In the genomic region with DNA sequence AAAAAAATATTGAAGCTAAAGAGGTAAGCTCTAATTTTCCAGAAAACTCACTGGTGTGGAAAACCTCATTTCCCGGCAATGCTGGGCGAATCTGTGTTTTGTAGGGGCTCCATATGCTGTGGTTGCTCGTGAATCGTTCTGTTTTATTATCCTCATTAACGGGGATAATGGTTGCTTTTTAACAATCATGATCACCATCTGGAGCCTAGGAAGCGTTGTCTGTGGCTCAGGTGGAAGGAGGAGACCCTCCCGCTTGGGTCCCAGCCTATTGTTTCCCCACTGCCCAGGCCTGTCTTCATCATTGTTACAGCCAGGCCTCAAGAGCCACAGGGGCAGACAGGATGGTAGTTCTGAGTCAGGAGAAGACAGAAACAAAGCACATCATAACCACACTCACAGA, we compare ENCODE assay signal across 24 mouse cellular contexts. TPM values are rescaled to one million over a fixed set of nuclear protein-coding genes. Genes with fewer than 3 reads are reported as not detected.
DNase-seq lines count a peak whose midpoint lies in the region; ATAC-seq and TF ChIP-seq lines count a peak whose summit lies in the region.
"Had no signal": no experiment of that assay in that cellular context is flagged by ENCODE, and none has a peak within 500 bp of the region (broad histone marks: within the 10 kb centered on the region; RNA-seq: fewer than 3 reads in every experiment).

No protein-coding gene starts in this region.

- H3K9me3 ChIP-seq in forebrain, embryonic 14.5 days (replicated peaks; ENCODE audit: control insufficient read depth, low read length): no peaks in the 10 kb centered on the region
- H3K9me3 ChIP-seq in forebrain, embryonic 13.5 days (replicated peaks): no peaks in the 10 kb centered on the region
- H3K9me3 ChIP-seq in midbrain, postnatal 0 days (ENCODE audit: low read length): no peaks in the 10 kb centered on the region
- no peaks in the 10 kb centered on the region for H3K9me3 ChIP-seq in midbrain, embryonic 10.5 days (replicated peaks)
- H3K9me3 ChIP-seq in hindbrain, embryonic 16.5 days (ENCODE audit: control insufficient read depth, low read length): no peaks in the 10 kb centered on the region
- H3K9me3 ChIP-seq: embryonic facial prominence, embryonic 15.5 days; intestine, embryonic 15.5 days; limb, embryonic 12.5 days; liver, embryonic 12.5 days; stomach, embryonic 15.5 days had no signal

- TF ChIP-seq CTCF in midbrain, postnatal 0 days (IDR thresholded peaks at IDR 0.05): no peak

- H3K27ac ChIP-seq in forebrain, embryonic 14.5 days (ENCODE audit: low read depth, low read length): no peak overlapping the region; the same call in 1 of the 2 replicates
- no peak overlapping the region for H3K27ac ChIP-seq in forebrain, embryonic 13.5 days
- H3K27ac ChIP-seq in midbrain, postnatal 0 days (ENCODE audit: low read depth, low read length): no peak overlapping the region
- no peak overlapping the region for H3K27ac ChIP-seq in midbrain, embryonic 10.5 days (replicated peaks)
- peak overlapping the region; percentile 55 for H3K27ac ChIP-seq in hindbrain, embryonic 16.5 days (ENCODE audit: low read depth, low read length)
- H3K27ac ChIP-seq: embryonic facial prominence, embryonic 15.5 days; intestine, embryonic 15.5 days; limb, embryonic 12.5 days; liver, embryonic 12.5 days; stomach, embryonic 15.5 days had no signal

- H3K4me3 ChIP-seq in forebrain, embryonic 14.5 days (ENCODE audit: low read depth, low read length): no peak overlapping the region
- no peak overlapping the region for H3K4me3 ChIP-seq in forebrain, embryonic 13.5 days
- H3K4me3 ChIP-seq in midbrain, postnatal 0 days (ENCODE audit: low read depth, low read length): no peak overlapping the region
- H3K4me3 ChIP-seq in midbrain, embryonic 10.5 days: no peak overlapping the region
- H3K4me3 ChIP-seq in hindbrain, embryonic 16.5 days (ENCODE audit: low read length): no peak overlapping the region
- H3K4me3 ChIP-seq: embryonic facial prominence, embryonic 15.5 days; intestine, embryonic 15.5 days; limb, embryonic 12.5 days; liver, embryonic 12.5 days; myocyte; stomach, embryonic 15.5 days had no signal

- DNase-seq in forebrain, embryonic 14.5 days (ENCODE audit: low spot score): peak; percentile 26
- peak; percentile 32 for DNase-seq in midbrain, postnatal 0 days (ENCODE audit: low spot score)
- DNase-seq in midbrain, embryonic 10.5 days (ENCODE audit: low spot score): no peak
- peak; percentile 36 for DNase-seq in retina, postnatal 1 day
- no peak for DNase-seq in thymus, postnatal 4 days
- DNase-seq in gastrocnemius, postnatal 14 days: no peak
- DNase-seq: adrenal gland, postnatal 25 days; cerebellum, adult 11-12 months; cerebellum, postnatal 25 days; heart, postnatal 36 days; kidney, adult 9 months; kidney, postnatal 36 days; lung, adult 2 months; lung, postnatal 36 days had no signal

- H3K9ac ChIP-seq in forebrain, embryonic 14.5 days (ENCODE audit: low read length): no peak overlapping the region
- no peak overlapping the region for H3K9ac ChIP-seq in forebrain, embryonic 13.5 days
- H3K9ac ChIP-seq in midbrain, postnatal 0 days (replicated peaks; ENCODE audit: low read length, poor library complexity, severe bottlenecking): no peak overlapping the region
- no peak overlapping the region for H3K9ac ChIP-seq in hindbrain, embryonic 16.5 days (ENCODE audit: low read depth, low read length)
- H3K9ac ChIP-seq: embryonic facial prominence, embryonic 15.5 days; intestine, embryonic 15.5 days; limb, embryonic 12.5 days; liver, embryonic 12.5 days; stomach, embryonic 15.5 days had no signal

- H3K27me3 ChIP-seq in forebrain, embryonic 14.5 days (replicated peaks; ENCODE audit: control insufficient read depth, insufficient read depth, low read length): no peaks in the 10 kb centered on the region
- no peaks in the 10 kb centered on the region for H3K27me3 ChIP-seq in forebrain, embryonic 13.5 days
- no peaks in the 10 kb centered on the region for H3K27me3 ChIP-seq in midbrain, postnatal 0 days (ENCODE audit: insufficient read depth, low read length)
- no peaks in the 10 kb centered on the region for H3K27me3 ChIP-seq in midbrain, embryonic 10.5 days (ENCODE audit: low read depth, poor library complexity, severe bottlenecking)
- H3K27me3 ChIP-seq in hindbrain, embryonic 16.5 days (replicated peaks; ENCODE audit: control insufficient read depth, insufficient read depth, low read length): no peaks in the 10 kb centered on the region
- H3K27me3 ChIP-seq: intestine, embryonic 15.5 days; liver, embryonic 12.5 days; stomach, embryonic 15.5 days had no signal

- intact Hi-C loops in gastrocnemius, postnatal 14 days (cut with DNase I; ENCODE audit: low total_unique reads): no loop called here

- 0 out of 2 replicates have a peak, but pooled peaks have one; percentile 32 for ATAC-seq in forebrain, embryonic 14.5 days
- ATAC-seq in forebrain, embryonic 13.5 days: no peak
- ATAC-seq in midbrain, postnatal 0 days (ENCODE audit: low FRiP score): no peak
- ATAC-seq in hindbrain, embryonic 16.5 days: peak; percentile 69
- ATAC-seq: intestine, embryonic 15.5 days; liver, embryonic 12.5 days had no signal

- no peak overlapping the region for H3K4me2 ChIP-seq in forebrain, embryonic 14.5 days (ENCODE audit: low read length)
- no peak overlapping the region for H3K4me2 ChIP-seq in forebrain, embryonic 13.5 days
- H3K4me2 ChIP-seq in midbrain, postnatal 0 days (ENCODE audit: low read depth, low read length, poor library complexity, severe bottlenecking): no peak overlapping the region
- H3K4me2 ChIP-seq in hindbrain, embryonic 16.5 days (ENCODE audit: low read length): no peak overlapping the region
- H3K4me2 ChIP-seq: embryonic facial prominence, embryonic 15.5 days; intestine, embryonic 15.5 days; limb, embryonic 12.5 days; liver, embryonic 12.5 days; stomach, embryonic 15.5 days had no signal

- H3K4me1 ChIP-seq in forebrain, embryonic 14.5 days (ENCODE audit: control insufficient read depth, insufficient read depth, low read length): peaks cover 3% of the 10 kb centered on the region; the same call in 1 of the 2 replicates
- H3K4me1 ChIP-seq in forebrain, embryonic 13.5 days: peaks cover 16% of the 10 kb centered on the region; the same call in 1 of the 2 replicates
- 0 out of 2 replicates have a peak, but pooled peaks cover 4% of the 10 kb centered on the region for H3K4me1 ChIP-seq in midbrain, postnatal 0 days (ENCODE audit: insufficient read depth, low read length)
- H3K4me1 ChIP-seq in midbrain, embryonic 10.5 days: no peaks in the 10 kb centered on the region; the same call in 1 of the 2 replicates
- H3K4me1 ChIP-seq in hindbrain, embryonic 16.5 days (ENCODE audit: control insufficient read depth, insufficient read depth, low read depth, low read length): peaks cover 4% of the 10 kb centered on the region; the same call in 1 of the 2 replicates
- H3K4me1 ChIP-seq: embryonic facial prominence, embryonic 15.5 days; intestine, embryonic 15.5 days; liver, embryonic 12.5 days; stomach, embryonic 15.5 days had no signal

- WGBS in forebrain, embryonic 14.5 days: 50% methylated on average over 7 of the region's 7 CpGs
- 42% methylated on average over 7 of the region's 7 CpGs for WGBS in forebrain, embryonic 13.5 days
- WGBS in midbrain, postnatal 0 days: 68% methylated on average over 7 of the region's 7 CpGs
- WGBS in midbrain, embryonic 10.5 days: 83% methylated on average over 7 of the region's 7 CpGs
- WGBS in hindbrain, embryonic 16.5 days: 46% methylated on average over 7 of the region's 7 CpGs

- H3K36me3 ChIP-seq in forebrain, embryonic 14.5 days (ENCODE audit: control insufficient read depth, insufficient read depth, low read length): no peaks in the 10 kb centered on the region
- no peaks in the 10 kb centered on the region for H3K36me3 ChIP-seq in forebrain, embryonic 13.5 days (ENCODE audit: poor library complexity, severe bottlenecking)
- no peaks in the 10 kb centered on the region for H3K36me3 ChIP-seq in midbrain, postnatal 0 days (ENCODE audit: insufficient read depth, low read length)
- no peaks in the 10 kb centered on the region for H3K36me3 ChIP-seq in midbrain, embryonic 10.5 days
- H3K36me3 ChIP-seq in hindbrain, embryonic 16.5 days (ENCODE audit: control insufficient read depth, insufficient read depth, low read length): no peaks in the 10 kb centered on the region
- H3K36me3 ChIP-seq: embryonic facial prominence, embryonic 15.5 days; intestine, embryonic 15.5 days; limb, embryonic 12.5 days; liver, embryonic 12.5 days; stomach, embryonic 15.5 days had no signal

RNA-seq across cellular contexts. Expression of a gene that starts 39.5 kb away (rescaled TPM):
- not detected in 2 replicates for polyA plus RNA-seq in forebrain, embryonic 14.5 days (2014; fragmentation: Nextera tagmentation; extraction: Ambion mirVana)
- not detected in 2 replicates for polyA plus RNA-seq in forebrain, embryonic 13.5 days (2015; fragmentation: Nextera tagmentation; extraction: Ambion mirVana)
- not detected in 2 replicates for total RNA-seq in midbrain, postnatal 0 days (2014; rRNA removed)
- 0.15 TPM in 1 of 2 replicates, not detected in the other for polyA plus RNA-seq in midbrain, postnatal 0 days (2015; fragmentation: Nextera tagmentation; extraction: Ambion mirVana)
- polyA plus RNA-seq in midbrain, embryonic 10.5 days (2016; fragmentation: Nextera tagmentation; extraction: Ambion mirVana): not detected in 2 replicates
- polyA plus RNA-seq in hindbrain, embryonic 16.5 days (2015; fragmentation: Nextera tagmentation; extraction: Ambion mirVana): not detected in 2 replicates
- total RNA-seq in gastrocnemius, postnatal 14 days (2021): under 1 TPM in 1 of 2 experiments, not detected in 1; 0.73 TPM
- total RNA-seq: adrenal gland, postnatal 25 days; layer of hippocampus, postnatal 25 days; left cerebral cortex, postnatal 10 days had no signal
- polyA plus RNA-seq: embryonic facial prominence, embryonic 15.5 days; intestine, embryonic 15.5 days; limb, embryonic 12.5 days; liver, embryonic 12.5 days; myocyte had no signal

Comparison
In these comparisons a context has a peak if more than half of its experiments do, and no peak if none do; other contexts are left out.
1. ATAC-seq: peak in forebrain, embryonic 14.5 days (single experiment) and hindbrain, embryonic 16.5 days (single experiment); none in forebrain, embryonic 13.5 days (single experiment) and midbrain, postnatal 0 days (single experiment).
2. DNase-seq: peak in forebrain, embryonic 14.5 days (single experiment), midbrain, postnatal 0 days (single experiment) and retina, postnatal 1 day (single experiment); none in midbrain, embryonic 10.5 days (single experiment), thymus, postnatal 4 days (single experiment) and gastrocnemius, postnatal 14 days (single experiment).